Mouse (Mus musculus): ENCODE data around the gene Man1c1. TPM values are rescaled to one million over a fixed set of nuclear protein-coding genes. Genes with fewer than 3 reads are reported as not detected.

Man1c1 gene
- polyA plus RNA-seq, 1 experiment from 2014 or later = 3.7 TPM

- WGBS = 28% methylated on average over 6 of the region's 6 CpGs
- Histone ChIP-seq H3K27me3 (ENCODE audit: insufficient read depth, low read length) (no peaks in the 10 kb centered on the region), H3K9me3 (ENCODE audit: low read length) (no peaks in the 10 kb centered on the region), H3K36me3 (ENCODE audit: insufficient read depth, low read length) (no peaks in the 10 kb centered on the region), H3K9ac (replicated peaks; ENCODE audit: low read length) (no peak overlapping the region), H3K27ac (ENCODE audit: low read length) (no peak overlapping the region), H3K4me1 (ENCODE audit: insufficient read depth, low read length) (peaks cover 22% of the 10 kb centered on the region), H3K4me3 (ENCODE audit: low read length) (peak overlapping the region; percentile 64), H3K4me2 (replicated peaks; ENCODE audit: low read depth, low read length) (peak overlapping the region; percentile 99)
- ATAC-seq (ENCODE audit: low FRiP score, low TSS enrichment) = no peak
These were observed 2.2 kb downstream of the Man1c1 start for GRCm38 (mm10) chr4:134701934-134702333.

- H3K36me3 ChIP-seq (ENCODE audit: insufficient read depth, low read length) = no peaks in the 10 kb centered on the region
- no peak overlapping the region for H3K4me3 ChIP-seq (ENCODE audit: low read length)
- WGBS = 89% methylated on average over 2 of the region's 2 CpGs
- H3K4me1 ChIP-seq (ENCODE audit: insufficient read depth, low read length) = peaks cover 22% of the 10 kb centered on the region
- ATAC-seq (ENCODE audit: low FRiP score, low TSS enrichment) = no peak
- H3K9me3 ChIP-seq (ENCODE audit: low read length) = no peaks in the 10 kb centered on the region
- H3K27me3 ChIP-seq (ENCODE audit: insufficient read depth, low read length) = no peaks in the 10 kb centered on the region
- no peak overlapping the region for H3K27ac ChIP-seq (ENCODE audit: low read length)
- H3K9ac ChIP-seq (replicated peaks; ENCODE audit: low read length) = no peak overlapping the region
- H3K4me2 ChIP-seq (replicated peaks; ENCODE audit: low read depth, low read length) = 0 out of 2 replicates have a peak overlapping the region, but pooled peaks have one; percentile 99
These were observed 3.2 kb downstream of the Man1c1 start for GRCm38 (mm10) chr4:134700911-134701310.

DNA sequence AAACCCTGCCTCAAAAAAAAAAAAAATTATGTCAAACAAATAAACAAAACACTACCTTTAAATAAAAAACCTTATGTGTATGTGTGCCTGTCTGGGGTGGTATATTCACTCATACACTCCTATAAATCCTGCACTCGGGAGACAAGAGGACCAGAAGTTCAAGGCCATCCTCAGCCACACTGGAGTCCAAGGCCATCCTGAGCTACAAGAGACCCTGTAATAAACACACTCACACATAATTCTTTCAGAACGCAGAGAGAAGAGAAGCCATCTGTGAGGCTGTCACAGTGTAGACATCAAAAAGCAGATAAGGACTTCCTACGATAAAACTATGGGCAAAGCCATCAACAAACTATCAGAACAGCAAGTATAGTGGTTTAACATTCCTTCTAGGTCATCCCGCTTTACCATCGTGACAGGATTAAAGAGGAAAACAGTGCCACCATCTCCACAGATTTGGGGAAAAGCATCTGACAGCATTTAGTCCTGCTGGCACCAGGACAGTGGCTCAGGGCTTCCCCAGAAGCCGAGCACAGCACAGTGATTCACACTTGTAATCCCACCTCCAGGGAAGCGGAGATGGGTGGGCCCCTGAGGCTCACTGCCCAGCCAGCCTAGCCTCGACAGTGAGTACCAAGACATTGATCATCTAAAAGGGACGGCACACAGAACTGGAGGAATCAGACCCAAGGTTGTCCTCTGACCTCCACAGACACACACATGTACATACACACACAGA is 10.7 kb downstream of the Man1c1 start:
- WGBS = 76% methylated on average over 9 of the region's 9 CpGs
- H3K9me3 ChIP-seq (ENCODE audit: low read length) = 0 out of 2 replicates have a peak, but pooled peaks cover 2% of the 10 kb centered on the region
- H3K4me3 ChIP-seq (ENCODE audit: low read length) = no peak overlapping the region
- H3K9ac ChIP-seq (replicated peaks; ENCODE audit: low read length) = no peak overlapping the region
- no peaks in the 10 kb centered on the region for H3K36me3 ChIP-seq (ENCODE audit: insufficient read depth, low read length)
- H3K27ac ChIP-seq (ENCODE audit: low read length) = no peak overlapping the region
- no peaks in the 10 kb centered on the region for H3K27me3 ChIP-seq (ENCODE audit: insufficient read depth, low read length)
- H3K4me2 ChIP-seq (replicated peaks; ENCODE audit: low read depth, low read length) = no peak overlapping the region
- H3K4me1 ChIP-seq (ENCODE audit: insufficient read depth, low read length) = no peaks in the 10 kb centered on the region
- no peak for ATAC-seq (ENCODE audit: low FRiP score, low TSS enrichment)

- no peaks in the 10 kb centered on the region for H3K27me3 ChIP-seq (ENCODE audit: insufficient read depth, low read length)
- ATAC-seq (ENCODE audit: low FRiP score, low TSS enrichment) = no peak
- no peak overlapping the region for H3K4me2 ChIP-seq (replicated peaks; ENCODE audit: low read depth, low read length)
- H3K36me3 ChIP-seq (ENCODE audit: insufficient read depth, low read length) = no peaks in the 10 kb centered on the region
- 97% methylated on average over 1 of the region's 1 CpGs for WGBS
- no peak overlapping the region for H3K27ac ChIP-seq (ENCODE audit: low read length)
- no peak overlapping the region for H3K9ac ChIP-seq (replicated peaks; ENCODE audit: low read length)
- no peak overlapping the region for H3K4me3 ChIP-seq (ENCODE audit: low read length)
- H3K4me1 ChIP-seq (ENCODE audit: insufficient read depth, low read length) = no peaks in the 10 kb centered on the region
- H3K9me3 ChIP-seq (ENCODE audit: low read length) = 0 out of 2 replicates have a peak, but pooled peaks cover 3% of the 10 kb centered on the region
These were observed 11.7 kb downstream of the Man1c1 start for GRCm38 (mm10) chr4:134692388-134692787.

DNA sequence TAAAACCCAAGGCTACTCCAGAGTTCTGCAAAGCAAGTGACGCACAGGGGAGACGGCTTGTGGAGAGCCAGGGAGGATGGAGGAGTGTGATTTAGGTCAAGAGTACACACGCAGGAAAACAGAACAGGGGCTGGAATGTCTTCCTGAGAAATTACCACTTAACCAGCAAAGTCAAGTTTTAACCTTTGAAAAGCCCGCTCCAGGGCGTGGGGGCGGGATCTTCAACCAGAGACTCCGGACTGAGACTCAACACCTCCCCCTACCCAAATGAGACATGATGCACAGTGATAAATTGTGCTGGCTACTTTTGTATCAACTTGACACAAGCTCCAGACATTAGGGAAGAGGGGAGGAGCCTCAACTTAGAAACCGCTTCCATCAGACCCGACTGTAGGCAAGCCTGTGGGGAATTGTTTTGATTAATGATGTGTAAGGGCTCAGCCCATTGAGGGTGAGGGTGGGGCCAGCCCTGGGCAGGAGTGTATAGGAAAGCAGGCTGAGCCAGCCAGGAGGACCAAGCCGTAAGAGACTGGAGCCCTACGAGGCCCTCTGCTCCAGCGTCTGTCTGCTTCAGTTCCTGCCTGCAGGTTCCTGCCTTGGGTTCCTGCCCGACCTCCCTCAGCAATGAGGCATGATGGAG is 17.9 kb downstream of the Man1c1 start:
- H3K4me2 ChIP-seq (replicated peaks; ENCODE audit: low read depth, low read length) = no peak overlapping the region
- peak; percentile 62; the same call in 1 of the 2 replicates for ATAC-seq (ENCODE audit: low FRiP score, low TSS enrichment)

GRCm38 (mm10) chr4:134684637-134685338 is 19.3 kb downstream of the Man1c1 start:
- H3K9ac ChIP-seq (replicated peaks; ENCODE audit: low read length) = no peak overlapping the region
- H3K4me1 ChIP-seq (ENCODE audit: insufficient read depth, low read length) = peaks cover 27% of the 10 kb centered on the region
- 83% methylated on average over 9 of the region's 9 CpGs for WGBS
- H3K4me2 ChIP-seq (replicated peaks; ENCODE audit: low read depth, low read length) = no peak overlapping the region
- H3K4me3 ChIP-seq (ENCODE audit: low read length) = no peak overlapping the region
- ATAC-seq (ENCODE audit: low FRiP score, low TSS enrichment) = no peak
- H3K27me3 ChIP-seq (ENCODE audit: insufficient read depth, low read length) = no peaks in the 10 kb centered on the region
- H3K27ac ChIP-seq (ENCODE audit: low read length) = no peak overlapping the region
- H3K9me3 ChIP-seq (ENCODE audit: low read length) = peaks cover 13% of the 10 kb centered on the region; the same call in 1 of the 2 replicates
- no peaks in the 10 kb centered on the region for H3K36me3 ChIP-seq (ENCODE audit: insufficient read depth, low read length)

More for the DNA sequence above, 17.9 kb downstream of the Man1c1 start:
- H3K9me3 ChIP-seq (ENCODE audit: low read length) = peaks cover 13% of the 10 kb centered on the region; the same call in 1 of the 2 replicates
- peaks cover 27% of the 10 kb centered on the region for H3K4me1 ChIP-seq (ENCODE audit: insufficient read depth, low read length)
- no peak overlapping the region for H3K27ac ChIP-seq (ENCODE audit: low read length)
- H3K27me3 ChIP-seq (ENCODE audit: insufficient read depth, low read length) = no peaks in the 10 kb centered on the region
- no peaks in the 10 kb centered on the region for H3K36me3 ChIP-seq (ENCODE audit: insufficient read depth, low read length)
- H3K9ac ChIP-seq (replicated peaks; ENCODE audit: low read length) = no peak overlapping the region
- WGBS = 35% methylated on average over 13 of the region's 13 CpGs
- H3K4me3 ChIP-seq (ENCODE audit: low read length) = no peak overlapping the region

- H3K9me3 ChIP-seq (ENCODE audit: low read length) = peaks cover 13% of the 10 kb centered on the region; the same call in 1 of the 2 replicates
- no peak overlapping the region for H3K9ac ChIP-seq (replicated peaks; ENCODE audit: low read length)
- no peak overlapping the region for H3K4me3 ChIP-seq (ENCODE audit: low read length)
- no peaks in the 10 kb centered on the region for H3K27me3 ChIP-seq (ENCODE audit: insufficient read depth, low read length)
- WGBS = 15% methylated on average over 8 of the region's 8 CpGs
- H3K4me2 ChIP-seq (replicated peaks; ENCODE audit: low read depth, low read length) = no peak overlapping the region; the same call in 1 of the 2 replicates
- H3K27ac ChIP-seq (ENCODE audit: low read length) = peak overlapping the region; percentile 73; the same call in 1 of the 2 replicates
- H3K36me3 ChIP-seq (ENCODE audit: insufficient read depth, low read length) = no peaks in the 10 kb centered on the region
- H3K4me1 ChIP-seq (ENCODE audit: insufficient read depth, low read length) = peaks cover 27% of the 10 kb centered on the region
- ATAC-seq (ENCODE audit: low FRiP score, low TSS enrichment) = no peak
These were observed 20.2 kb downstream of the Man1c1 start for GRCm38 (mm10) chr4:134683892-134684291.

DNA sequence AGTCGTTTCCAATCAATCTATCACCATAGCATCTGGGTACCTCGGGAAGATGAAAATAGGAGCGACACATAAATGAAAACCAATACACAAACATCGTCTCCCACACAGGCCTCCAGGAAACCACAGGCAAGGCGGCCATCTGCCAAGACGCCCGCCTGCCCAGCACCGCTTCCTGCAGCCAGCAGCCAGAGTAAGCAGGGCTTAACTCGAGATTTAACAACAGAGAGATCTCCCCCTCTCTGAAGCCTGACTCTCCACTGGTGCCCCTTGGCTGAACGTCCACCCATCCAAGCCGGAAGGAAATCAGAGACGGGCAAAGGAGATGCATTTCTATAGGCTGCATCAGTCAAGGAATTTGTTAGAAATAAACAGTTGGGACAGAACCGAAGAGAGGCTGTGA is 21.1 kb downstream of the Man1c1 start:
- WGBS = 7% methylated on average over 13 of the region's 13 CpGs
- Histone ChIP-seq H3K4me3 (ENCODE audit: low read length) (no peak overlapping the region), H3K9ac (replicated peaks; ENCODE audit: low read length) (peak overlapping the region; percentile 31), H3K27me3 (ENCODE audit: insufficient read depth, low read length) (no peaks in the 10 kb centered on the region), H3K4me2 (replicated peaks; ENCODE audit: low read depth, low read length) (peak overlapping the region; percentile 11), H3K4me1 (ENCODE audit: insufficient read depth, low read length) (peaks cover 31% of the 10 kb centered on the region), H3K36me3 (ENCODE audit: insufficient read depth, low read length) (no peaks in the 10 kb centered on the region), H3K9me3 (ENCODE audit: low read length) (peaks cover 10% of the 10 kb centered on the region; the same call in 1 of the 2 replicates), H3K27ac (ENCODE audit: low read length) (peak overlapping the region; percentile 73)
- ATAC-seq (ENCODE audit: low FRiP score, low TSS enrichment) = peak; percentile 29; the same call in 1 of the 2 replicates

DNA sequence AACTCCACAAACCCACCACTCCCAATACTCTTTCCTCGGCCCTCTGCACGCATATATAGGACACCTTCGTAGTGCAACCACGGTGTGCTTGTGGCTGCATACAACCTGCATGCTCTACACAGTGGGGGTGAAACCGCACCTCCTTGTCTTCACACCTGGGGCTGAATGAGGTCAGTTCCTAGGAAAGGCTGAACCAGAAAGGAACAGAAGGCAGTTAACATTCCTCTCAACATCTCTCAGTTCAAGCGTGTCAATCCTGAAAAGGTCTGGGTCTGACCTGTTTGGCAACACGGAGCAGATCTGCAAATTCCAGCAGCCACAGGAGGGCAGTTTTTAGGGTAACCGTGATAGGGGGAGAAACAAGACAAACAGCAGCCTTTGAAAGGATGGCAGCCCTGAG is 21.7 kb downstream of the Man1c1 start:
- Histone ChIP-seq H3K4me3 (ENCODE audit: low read length) (no peak overlapping the region), H3K9ac (replicated peaks; ENCODE audit: low read length) (no peak overlapping the region), H3K9me3 (ENCODE audit: low read length) (peaks cover 10% of the 10 kb centered on the region; the same call in 1 of the 2 replicates), H3K4me2 (replicated peaks; ENCODE audit: low read depth, low read length) (no peak overlapping the region), H3K27me3 (ENCODE audit: insufficient read depth, low read length) (no peaks in the 10 kb centered on the region), H3K36me3 (ENCODE audit: insufficient read depth, low read length) (no peaks in the 10 kb centered on the region), H3K4me1 (ENCODE audit: insufficient read depth, low read length) (peaks cover 31% of the 10 kb centered on the region), H3K27ac (ENCODE audit: low read length) (peak overlapping the region; percentile 73)
- 55% methylated on average over 8 of the region's 8 CpGs for WGBS
- ATAC-seq (ENCODE audit: low FRiP score, low TSS enrichment) = peak; percentile 44; the same call in 1 of the 2 replicates

Data from kidney, embryonic 16.5 days (tissue).